Mouse (Mus musculus): ENCODE measurements at regions not wholly inside any gene's neighbourhood (a gene's known extent, or its start where the extent isn't known, plus 50 kb on each side); places are given as distances from the start of the nearest gene placed in this dataset.

DNA sequence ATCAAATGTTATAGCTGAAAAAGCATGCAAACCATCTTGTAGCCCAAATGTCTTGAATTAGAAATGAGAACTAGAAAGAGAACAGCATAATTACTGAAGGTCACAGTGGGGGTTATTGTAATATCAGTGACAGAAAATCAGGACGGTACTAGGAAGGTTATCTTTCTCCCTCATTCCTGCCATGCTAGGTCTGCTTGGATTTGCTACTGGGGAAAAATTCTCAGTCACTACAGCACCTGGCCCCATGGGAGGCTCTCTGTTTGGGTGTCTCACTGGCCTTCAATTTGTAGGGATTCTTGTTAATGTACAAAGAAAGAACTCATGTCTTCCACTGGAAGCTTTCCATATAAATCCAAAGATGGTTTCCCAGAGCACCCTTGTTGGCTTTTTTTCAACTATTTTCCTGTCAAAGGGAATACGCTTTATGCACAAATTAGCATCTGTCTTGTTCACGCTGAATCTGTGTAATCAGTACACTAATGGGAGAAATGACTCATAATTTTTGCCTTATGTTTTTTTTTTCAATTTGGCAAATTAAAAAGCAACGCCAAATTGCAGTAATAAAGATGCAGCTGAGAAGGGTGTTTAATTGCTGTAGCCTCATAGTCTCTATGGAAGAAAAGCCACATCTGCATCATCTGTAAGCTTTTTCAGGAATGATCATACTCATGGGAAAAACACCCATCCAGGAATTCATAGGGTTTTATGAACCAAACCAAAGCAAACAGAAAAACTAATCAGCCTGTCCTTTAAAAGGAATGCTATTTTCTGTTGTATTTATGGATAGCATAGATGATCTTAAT is 290.2 kb upstream of the Arhgef26 start:
- H3K36me3 ChIP-seq (ENCODE audit: insufficient read depth, low read length): no peaks in the 10 kb centered on the region
- H3K9ac ChIP-seq (replicated peaks; ENCODE audit: low read length, poor library complexity, severe bottlenecking): no peak overlapping the region
- no peaks in the 10 kb centered on the region for H3K27me3 ChIP-seq (ENCODE audit: insufficient read depth, low read length)
- H3K27ac ChIP-seq (ENCODE audit: low read depth, low read length): no peak overlapping the region
- no peak overlapping the region for H3K4me3 ChIP-seq (ENCODE audit: low read depth, low read length)
- H3K4me1 ChIP-seq (ENCODE audit: insufficient read depth, low read length): no peaks in the 10 kb centered on the region
- no peaks in the 10 kb centered on the region for H3K9me3 ChIP-seq (ENCODE audit: low read length)
- ATAC-seq (ENCODE audit: low FRiP score) (no peak), DNase-seq (ENCODE audit: low spot score) (peak; percentile 1)
- no peak overlapping the region for H3K4me2 ChIP-seq (ENCODE audit: low read depth, low read length, poor library complexity, severe bottlenecking)
- no peak for TF ChIP-seq CTCF (IDR thresholded peaks at IDR 0.05)
- WGBS: 80% methylated on average over 4 of the region's 4 CpGs

DNA sequence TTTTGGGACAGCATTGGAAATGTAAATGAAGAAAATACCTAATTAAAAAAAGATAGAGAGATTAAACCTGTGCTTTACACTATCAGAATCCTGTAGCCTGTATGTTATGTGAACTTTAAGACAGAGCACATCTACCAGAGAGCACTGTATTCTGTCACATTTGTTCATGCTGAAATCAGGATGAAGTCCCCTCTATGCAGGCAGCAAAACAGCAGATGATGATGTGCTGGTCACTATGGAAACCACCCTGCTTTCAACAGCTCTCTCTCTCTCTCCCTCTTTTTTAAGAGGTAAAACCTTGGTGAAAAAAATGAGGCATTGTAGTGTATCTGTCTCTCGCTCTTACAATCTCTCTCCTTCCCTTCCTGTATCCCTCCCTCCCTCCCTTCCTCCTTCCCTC is 283.9 kb upstream of the Arhgef26 start:
- 55% methylated on average over 1 of the region's 1 CpGs for WGBS

DNA sequence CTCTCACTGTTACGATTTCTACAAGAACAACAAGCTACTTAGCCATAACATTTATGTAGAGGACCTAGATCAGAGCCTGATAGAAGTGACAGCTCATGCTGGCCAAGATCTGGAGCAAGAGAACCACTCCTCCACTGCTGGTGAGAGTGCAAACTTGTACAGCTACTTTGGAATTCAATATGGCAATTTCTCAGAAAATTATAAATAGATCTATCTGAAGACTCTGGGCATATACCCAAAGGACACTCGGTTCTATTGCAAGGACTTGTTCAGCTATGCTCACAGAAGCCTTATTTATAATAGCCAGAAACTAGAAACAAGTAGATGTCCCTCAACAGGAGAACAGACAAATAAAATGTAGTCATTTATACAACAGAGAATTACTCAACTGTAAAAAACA is 259.6 kb upstream of the Arhgef26 start:
- no peak for TF ChIP-seq CTCF (IDR thresholded peaks at IDR 0.05)
- H3K36me3 ChIP-seq (ENCODE audit: insufficient read depth, low read length): no peaks in the 10 kb centered on the region
- H3K9ac ChIP-seq (replicated peaks; ENCODE audit: low read length, poor library complexity, severe bottlenecking): no peak overlapping the region
- ATAC-seq (ENCODE audit: low FRiP score) (no peak), DNase-seq (ENCODE audit: low spot score) (no peak)
- no peak overlapping the region for H3K27ac ChIP-seq (ENCODE audit: low read depth, low read length)
- H3K4me1 ChIP-seq (ENCODE audit: insufficient read depth, low read length): no peaks in the 10 kb centered on the region
- H3K4me3 ChIP-seq (ENCODE audit: low read depth, low read length): no peak overlapping the region
- H3K27me3 ChIP-seq (ENCODE audit: insufficient read depth, low read length): no peaks in the 10 kb centered on the region
- WGBS: 63% methylated on average over 2 of the region's 2 CpGs
- H3K9me3 ChIP-seq (ENCODE audit: low read length): no peaks in the 10 kb centered on the region
- no peak overlapping the region for H3K4me2 ChIP-seq (ENCODE audit: low read depth, low read length, poor library complexity, severe bottlenecking)

More for the DNA sequence above, 283.9 kb upstream of the Arhgef26 start:
- no peak overlapping the region for H3K4me2 ChIP-seq (ENCODE audit: low read depth, low read length, poor library complexity, severe bottlenecking)
- DNase-seq (ENCODE audit: low spot score) (peak; percentile 7), ATAC-seq (ENCODE audit: low FRiP score) (peak; percentile 77)
- H3K4me3 ChIP-seq (ENCODE audit: low read depth, low read length): no peak overlapping the region
- H3K27ac ChIP-seq (ENCODE audit: low read depth, low read length): no peak overlapping the region
- H3K27me3 ChIP-seq (ENCODE audit: insufficient read depth, low read length): no peaks in the 10 kb centered on the region
- H3K9ac ChIP-seq (replicated peaks; ENCODE audit: low read length, poor library complexity, severe bottlenecking): no peak overlapping the region
- no peaks in the 10 kb centered on the region for H3K36me3 ChIP-seq (ENCODE audit: insufficient read depth, low read length)
- H3K4me1 ChIP-seq (ENCODE audit: insufficient read depth, low read length): no peaks in the 10 kb centered on the region
- no peak for TF ChIP-seq CTCF (IDR thresholded peaks at IDR 0.05)
- no peaks in the 10 kb centered on the region for H3K9me3 ChIP-seq (ENCODE audit: low read length)

DNA sequence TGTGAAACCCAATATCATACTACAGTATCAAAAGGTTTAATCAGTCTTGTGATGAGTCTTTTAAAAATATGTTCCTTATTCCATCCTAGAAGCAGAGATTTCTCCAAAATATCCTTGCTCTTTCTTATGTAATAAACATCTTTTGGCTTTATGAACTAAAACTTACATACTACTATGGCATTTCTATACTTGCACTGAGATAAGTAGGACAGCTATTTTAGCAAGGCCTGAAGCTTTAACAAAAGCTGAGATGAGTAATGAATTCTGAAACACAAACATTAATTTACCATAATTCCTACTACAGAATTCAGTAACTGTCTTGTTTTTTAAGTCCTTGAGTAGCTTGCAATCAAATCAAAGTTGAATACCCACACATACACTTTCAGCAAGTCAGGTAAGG is 252.6 kb upstream of the Arhgef26 start:
- H3K27me3 ChIP-seq (ENCODE audit: insufficient read depth, low read length): no peaks in the 10 kb centered on the region
- no peaks in the 10 kb centered on the region for H3K36me3 ChIP-seq (ENCODE audit: insufficient read depth, low read length)
- no peaks in the 10 kb centered on the region for H3K4me1 ChIP-seq (ENCODE audit: insufficient read depth, low read length)
- no peak overlapping the region for H3K27ac ChIP-seq (ENCODE audit: low read depth, low read length)
- TF ChIP-seq CTCF (IDR thresholded peaks at IDR 0.05): no peak
- H3K4me2 ChIP-seq (ENCODE audit: low read depth, low read length, poor library complexity, severe bottlenecking): no peak overlapping the region
- no peak overlapping the region for H3K4me3 ChIP-seq (ENCODE audit: low read depth, low read length)
- no peak overlapping the region for H3K9ac ChIP-seq (replicated peaks; ENCODE audit: low read length, poor library complexity, severe bottlenecking)
- H3K9me3 ChIP-seq (ENCODE audit: low read length): no peaks in the 10 kb centered on the region
- no peak for DNase-seq (ENCODE audit: low spot score)
- ATAC-seq (ENCODE audit: low FRiP score): no peak

DNA sequence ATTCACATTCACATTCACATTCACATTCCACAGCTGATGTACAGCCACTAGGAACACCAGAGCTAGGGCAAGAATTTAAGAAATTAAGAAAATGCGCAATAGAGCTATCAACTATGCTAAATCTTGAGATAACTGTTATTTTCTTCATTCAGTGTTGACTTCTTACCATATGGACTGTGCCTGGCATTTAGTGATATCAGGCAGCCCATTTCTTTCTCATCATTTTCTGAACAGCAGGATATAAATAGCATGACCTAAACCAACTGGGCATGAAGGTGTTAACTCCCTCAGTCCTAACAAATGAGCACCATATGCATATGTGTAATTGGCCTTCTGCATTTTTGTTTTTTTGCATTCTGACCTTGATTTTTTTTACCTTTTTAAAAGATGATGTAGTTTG is 250.9 kb upstream of the Arhgef26 start:
- no peak for TF ChIP-seq CTCF (IDR thresholded peaks at IDR 0.05)
- DNase-seq (ENCODE audit: low spot score) (no peak), ATAC-seq (ENCODE audit: low FRiP score) (no peak)
- Histone ChIP-seq H3K9me3 (ENCODE audit: low read length) (no peaks in the 10 kb centered on the region), H3K27ac (ENCODE audit: low read depth, low read length) (no peak overlapping the region), H3K27me3 (ENCODE audit: insufficient read depth, low read length) (no peaks in the 10 kb centered on the region), H3K36me3 (ENCODE audit: insufficient read depth, low read length) (no peaks in the 10 kb centered on the region), H3K4me3 (ENCODE audit: low read depth, low read length) (no peak overlapping the region), H3K9ac (replicated peaks; ENCODE audit: low read length, poor library complexity, severe bottlenecking) (no peak overlapping the region), H3K4me1 (ENCODE audit: insufficient read depth, low read length) (no peaks in the 10 kb centered on the region), H3K4me2 (ENCODE audit: low read depth, low read length, poor library complexity, severe bottlenecking) (no peak overlapping the region)
- 90% methylated on average over 1 of the region's 1 CpGs for WGBS

DNA sequence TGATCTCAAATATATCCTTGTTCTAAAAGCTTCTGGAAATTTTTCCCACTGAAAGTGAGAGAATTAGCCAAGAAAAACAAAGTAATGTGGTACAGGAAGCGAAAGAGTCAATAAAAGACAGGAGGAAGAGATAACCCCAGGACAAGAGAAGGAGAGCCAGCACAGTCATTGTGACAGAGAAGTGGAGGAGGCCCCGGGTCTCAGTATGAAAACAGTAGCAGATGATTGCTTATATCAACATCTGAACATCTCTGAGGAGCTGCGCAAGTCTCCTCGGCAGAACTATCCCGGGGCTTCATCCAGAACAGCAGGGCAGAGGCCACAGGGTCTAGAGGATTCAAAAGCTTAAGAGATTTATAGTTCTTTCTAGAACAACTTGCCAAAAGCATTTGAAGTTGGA is 235.0 kb upstream of the Arhgef26 start:
- no peak overlapping the region for H3K27ac ChIP-seq (ENCODE audit: low read depth, low read length)
- H3K27me3 ChIP-seq (ENCODE audit: insufficient read depth, low read length): no peaks in the 10 kb centered on the region
- no peak for TF ChIP-seq CTCF (IDR thresholded peaks at IDR 0.05)
- whole genome bisulfite sequencing: 67% methylated on average over 5 of the region's 5 CpGs
- ATAC-seq (ENCODE audit: low FRiP score) (no peak), DNase-seq (ENCODE audit: low spot score) (no peak)
- H3K36me3 ChIP-seq (ENCODE audit: insufficient read depth, low read length): no peaks in the 10 kb centered on the region
- no peaks in the 10 kb centered on the region for H3K9me3 ChIP-seq (ENCODE audit: low read length)
- H3K9ac ChIP-seq (replicated peaks; ENCODE audit: low read length, poor library complexity, severe bottlenecking): no peak overlapping the region
- no peaks in the 10 kb centered on the region for H3K4me1 ChIP-seq (ENCODE audit: insufficient read depth, low read length)
- no peak overlapping the region for H3K4me2 ChIP-seq (ENCODE audit: low read depth, low read length, poor library complexity, severe bottlenecking)
- no peak overlapping the region for H3K4me3 ChIP-seq (ENCODE audit: low read depth, low read length)
